Mouse (Mus musculus) erythroblast, adult 5-6 weeks (primary cell): ENCODE results near the gene Dnajc17. TPM values are rescaled to one million over a fixed set of nuclear protein-coding genes. Genes with fewer than 3 reads are reported as not detected.

Experiments
- ATAC-seq: replicated peaks from 2 replicates; pipeline ENCODE4 v1.8.0; 2016; ENCODE audit warnings: moderate number of reproducible peaks, mild to moderate bottlenecking, moderate TSS enrichment, inconsistent platforms; ENCODE audit not compliant: poor library complexity, low FRiP score, severe bottlenecking
- total RNA-seq, 2 experiments: library from RNA; stranded (forward) in 1 of 2; stranded (reverse) in 1 of 2; fragments of 150-400 nt in 1 of 2; fragments of 200-764, 138-1000 nt in 1 of 2; gene quantifications; 2 replicates each; pipeline versions ENCODE4 v1.2.3 to v1.2.4; 2015 to 2017; ENCODE audit warnings: low replicate concordance in 2 of 2

Dnajc17 gene
- total RNA-seq, 2 experiments from 2014 or later = 12.4 to 22.3 TPM

GRCm38 (mm10) chr2:119166901-119167865, 41.4 kb downstream of the Dnajc17 start, which contains the start of gene Gchfr:
TSS of gene Gchfr (plus strand) at chr2:119167773.
- ATAC-seq = peak; percentile 86

- ATAC-seq = no peak
Observed at GRCm38 (mm10) chr2:119165401-119165800, 43.2 kb downstream of the Dnajc17 start.

- ATAC-seq = no peak
Observed at GRCm38 (mm10) chr2:119163999-119164398, 44.6 kb downstream of the Dnajc17 start.

GRCm38 (mm10) chr2:119163135-119163534, 45.5 kb downstream of the Dnajc17 start:
- no peak for ATAC-seq

GRCm38 (mm10) chr2:119161247-119161646, 47.3 kb downstream of the Dnajc17 start:
- ATAC-seq = no peak

GRCm38 (mm10) chr2:119157836-119158235, 50.8 kb downstream of the Dnajc17 start:
- no peak for ATAC-seq

- peak; percentile 80 for ATAC-seq
Observed at GRCm38 (mm10) chr2:119156681-119157572, 51.7 kb downstream of the Dnajc17 start, which contains the start of gene Rmdn3. TSS of gene Rmdn3 (minus strand) at chr2:119157034.

GRCm38 (mm10) chr2:119156081-119156680, 52.4 kb downstream of the Dnajc17 start:
- peak; percentile 38 for ATAC-seq

GRCm38 (mm10) chr2:119155388-119155787, 53.2 kb downstream of the Dnajc17 start:
- ATAC-seq = peak; percentile 82

GRCm38 (mm10) chr2:119154683-119155082, 53.9 kb downstream of the Dnajc17 start:
- 0 out of 2 replicates have a peak, but pooled peaks have one; percentile 10 for ATAC-seq

GRCm38 (mm10) chr2:119152255-119152654, 56.3 kb downstream of the Dnajc17 start:
- ATAC-seq = no peak

- no peak for ATAC-seq
Observed at GRCm38 (mm10) chr2:119147775-119148174, 60.8 kb downstream of the Dnajc17 start.

- no peak for ATAC-seq
Observed at GRCm38 (mm10) chr2:119147160-119147678, 61.4 kb downstream of the Dnajc17 start.

- no peak for ATAC-seq
Observed at GRCm38 (mm10) chr2:119146435-119146834, 62.2 kb downstream of the Dnajc17 start.

- ATAC-seq = peak; percentile 56
Observed at GRCm38 (mm10) chr2:119145199-119145598, 63.4 kb downstream of the Dnajc17 start.

- peak; percentile 94 for ATAC-seq
Observed at GRCm38 (mm10) chr2:119136346-119136898, 72.2 kb downstream of the Dnajc17 start.
